Mouse (Mus musculus): Measurements from ENCODE around the gene Slc9a1. TPM values are rescaled to one million over a fixed set of nuclear protein-coding genes. Genes with fewer than 3 reads are reported as not detected.

Slc9a1 gene
- polyA plus RNA-seq, 1 experiment from 2014 or later: 4.9 TPM

DNA sequence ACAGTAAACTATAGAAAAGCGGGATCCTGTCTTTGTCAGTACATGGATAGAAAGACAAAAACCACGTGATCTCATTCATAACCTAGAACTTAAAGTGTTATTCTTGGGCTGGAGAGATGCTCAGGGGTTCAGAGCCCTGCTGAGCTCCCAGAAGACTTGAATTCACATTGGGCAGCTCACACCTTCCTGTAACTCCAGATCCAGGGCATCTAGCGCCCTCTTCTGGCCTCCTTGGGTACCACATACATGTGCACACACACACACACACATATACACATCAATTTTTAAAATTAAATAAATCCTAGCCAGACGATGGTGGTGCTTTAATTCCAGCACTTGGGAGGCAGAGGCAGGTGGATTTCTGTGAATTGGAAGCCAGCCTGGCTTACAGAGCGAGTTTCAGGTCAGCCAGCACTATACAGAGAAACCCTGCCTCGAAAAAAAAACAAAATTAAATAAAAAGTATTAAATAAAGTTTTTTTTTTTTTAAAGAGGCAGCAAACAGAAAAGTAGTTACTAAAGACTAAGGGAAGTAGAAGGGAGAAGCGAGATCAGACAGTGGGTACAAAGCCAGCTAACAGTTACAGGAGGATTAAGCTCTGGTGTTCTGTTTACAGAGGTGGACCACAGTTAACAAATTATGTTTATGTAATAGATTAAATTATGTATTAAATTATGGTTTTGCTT, 101.8 kb downstream of the Slc9a1 start:
- WGBS (ENCODE audit: insufficient replicate concordance): 68% methylated on average over 7 of the region's 7 CpGs
- no peaks in the 10 kb centered on the region for H3K36me3 ChIP-seq
- peaks cover 16% of the 10 kb centered on the region for H3K4me1 ChIP-seq
- peaks cover 66% of the 10 kb centered on the region for H3K27me3 ChIP-seq (replicated peaks)
- peaks cover 6% of the 10 kb centered on the region; the same call in 1 of the 2 replicates for H3K9me3 ChIP-seq (replicated peaks)
- no peak overlapping the region for H3K4me3 ChIP-seq
- no peak for ATAC-seq
- H3K4me2 ChIP-seq: no peak overlapping the region
- H3K27ac ChIP-seq: no peak overlapping the region
- no peak overlapping the region for H3K9ac ChIP-seq

Small RNAs within 50 kb of the gene (microRNA-seq; reads per million reads assigned to microRNA genes)
- 8.8 reads per million, percentile 19 among the genes with 10 or more reads in this experiment for gene Mir5122

Other genes with a start within 250 kb of the Slc9a1 start
- 35.9 and 42.2 TPM in 2 replicates for gene Wasf2, start 239.2 kb upstream of the Slc9a1 start, polyA plus RNA-seq (2016; fragmentation: Nextera tagmentation; extraction: Ambion mirVana)
- gene Cd164l2, start 157.6 kb upstream of the Slc9a1 start, polyA plus RNA-seq (2016; fragmentation: Nextera tagmentation; extraction: Ambion mirVana): 0.12 and 0.26 TPM in 2 replicates
- not detected in 2 replicates for gene Gpr3, start 157.2 kb upstream of the Slc9a1 start, polyA plus RNA-seq (2016; fragmentation: Nextera tagmentation; extraction: Ambion mirVana)
- gene Map3k6, start 128.9 kb upstream of the Slc9a1 start, polyA plus RNA-seq (2016; fragmentation: Nextera tagmentation; extraction: Ambion mirVana): 2.8 and 3.6 TPM in 2 replicates
- 0.37 and 0.46 TPM in 2 replicates for gene Sytl1, start 106.6 kb upstream of the Slc9a1 start, polyA plus RNA-seq (2016; fragmentation: Nextera tagmentation; extraction: Ambion mirVana)
- 47.6 and 48.4 TPM in 2 replicates for gene Tmem222, start 91.9 kb upstream of the Slc9a1 start, polyA plus RNA-seq (2016; fragmentation: Nextera tagmentation; extraction: Ambion mirVana)
- 10.0 and 11.2 TPM in 2 replicates for gene Wdtc1, start 16.2 kb upstream of the Slc9a1 start, polyA plus RNA-seq (2016; fragmentation: Nextera tagmentation; extraction: Ambion mirVana)
- gene Tent5b, start 110.4 kb downstream of the Slc9a1 start, polyA plus RNA-seq (2016; fragmentation: Nextera tagmentation; extraction: Ambion mirVana): 0.06 TPM in 1 of 2 replicates, not detected in the other
- gene Trnp1, start 128.8 kb downstream of the Slc9a1 start, polyA plus RNA-seq (2016; fragmentation: Nextera tagmentation; extraction: Ambion mirVana): 0.14 and 0.27 TPM in 2 replicates
- 0.26 and 0.44 TPM in 2 replicates for gene Kdf1, start 149.3 kb downstream of the Slc9a1 start, polyA plus RNA-seq (2016; fragmentation: Nextera tagmentation; extraction: Ambion mirVana)
- gene Nudc, start 176.3 kb downstream of the Slc9a1 start, polyA plus RNA-seq (2016; fragmentation: Nextera tagmentation; extraction: Ambion mirVana): 285 and 299 TPM in 2 replicates
- gene Nr0b2, start 183.7 kb downstream of the Slc9a1 start, polyA plus RNA-seq (2016; fragmentation: Nextera tagmentation; extraction: Ambion mirVana): 0.56 and 0.77 TPM in 2 replicates
- gene Gpatch3, start 205.0 kb downstream of the Slc9a1 start, polyA plus RNA-seq (2016; fragmentation: Nextera tagmentation; extraction: Ambion mirVana): 7.8 and 8.9 TPM in 2 replicates
- gene Gpn2, start 214.7 kb downstream of the Slc9a1 start, polyA plus RNA-seq (2016; fragmentation: Nextera tagmentation; extraction: Ambion mirVana): 15.2 and 16.2 TPM in 2 replicates
- gene Sfn, start 232.5 kb downstream of the Slc9a1 start, polyA plus RNA-seq (2016; fragmentation: Nextera tagmentation; extraction: Ambion mirVana): 0.21 and 0.81 TPM in 2 replicates

All from liver, embryonic 12.5 days (tissue).